Mouse (Mus musculus): ENCODE results near the gene Esm1.
"Not testable (repeated sequence)": the region's sequence is repeated elsewhere in the genome, so short reads cannot be mapped to it uniquely, and the experiment has no call there.

Esm1 gene

GRCm38 (mm10) chr13:113227076-113227475 is 17.6 kb downstream of the Esm1 start:
- ATAC-seq (ENCODE audit: insufficient number of reproducible peaks, low FRiP score, low TSS enrichment): no peak

GRCm38 (mm10) chr13:113227666-113228463 is 18.4 kb downstream of the Esm1 start:
- no peak for ATAC-seq (ENCODE audit: insufficient number of reproducible peaks, low FRiP score, low TSS enrichment)

- ATAC-seq (ENCODE audit: insufficient number of reproducible peaks, low FRiP score, low TSS enrichment): no peak
These were observed 32.7 kb downstream of the Esm1 start for GRCm38 (mm10) chr13:113242129-113242528.

- ATAC-seq (ENCODE audit: insufficient number of reproducible peaks, low FRiP score, low TSS enrichment): no peak
These were observed 35.6 kb downstream of the Esm1 start for GRCm38 (mm10) chr13:113245025-113245424.

GRCm38 (mm10) chr13:113252580-113252979 is 43.1 kb downstream of the Esm1 start:
- ATAC-seq (ENCODE audit: insufficient number of reproducible peaks, low FRiP score, low TSS enrichment): not testable (repeated sequence)

GRCm38 (mm10) chr13:113256766-113257165 is 47.3 kb downstream of the Esm1 start:
- ATAC-seq (ENCODE audit: insufficient number of reproducible peaks, low FRiP score, low TSS enrichment): no peak

GRCm38 (mm10) chr13:113257190-113257589 is 47.7 kb downstream of the Esm1 start:
- no peak for ATAC-seq (ENCODE audit: insufficient number of reproducible peaks, low FRiP score, low TSS enrichment)

- ATAC-seq (ENCODE audit: insufficient number of reproducible peaks, low FRiP score, low TSS enrichment): no peak
These were observed 49.8 kb downstream of the Esm1 start for GRCm38 (mm10) chr13:113259237-113259636.

GRCm38 (mm10) chr13:113262822-113263221 is 53.4 kb downstream of the Esm1 start:
- no peak for ATAC-seq (ENCODE audit: insufficient number of reproducible peaks, low FRiP score, low TSS enrichment)

- ATAC-seq (ENCODE audit: insufficient number of reproducible peaks, low FRiP score, low TSS enrichment): no peak
These were observed 55.8 kb downstream of the Esm1 start for GRCm38 (mm10) chr13:113265257-113265656.

GRCm38 (mm10) chr13:113266495-113266951 is 57.1 kb downstream of the Esm1 start:
- peak; percentile 39; the same call in 1 of the 2 replicates for ATAC-seq (ENCODE audit: insufficient number of reproducible peaks, low FRiP score, low TSS enrichment)

GRCm38 (mm10) chr13:113267204-113267603 is 57.7 kb downstream of the Esm1 start:
- ATAC-seq (ENCODE audit: insufficient number of reproducible peaks, low FRiP score, low TSS enrichment): no peak
